Mouse (Mus musculus): Measurements from ENCODE around the gene Rps19.

The Rps19 gene

GRCm38 (mm10) chr7:24904070-24904483 is 19.9 kb downstream of the Rps19 start:
- DNase-seq, result peak; percentile 94

DNA sequence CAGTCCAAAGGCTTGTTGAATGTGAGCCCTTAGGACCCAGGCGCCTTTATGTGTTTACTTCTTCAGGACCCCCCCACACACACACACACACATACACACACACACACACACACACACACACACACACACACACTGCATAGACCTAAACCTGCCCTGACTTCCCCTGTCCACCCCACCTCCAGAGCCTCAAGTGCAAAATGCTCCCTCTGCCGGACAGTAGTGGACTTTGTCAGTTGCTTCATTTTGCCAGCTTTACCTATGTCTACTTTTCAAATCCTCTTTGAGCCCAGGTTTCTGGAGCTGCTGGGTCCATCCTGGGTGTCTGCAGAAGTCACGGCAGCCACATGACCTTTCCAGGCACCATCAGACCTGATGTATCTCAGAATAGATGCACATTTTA is 20.8 kb downstream of the Rps19 start:
- DNase-seq, result peak; percentile 47

GRCm38 (mm10) chr7:24906551-24906950 is 22.4 kb downstream of the Rps19 start:
- DNase-seq, result no peak

GRCm38 (mm10) chr7:24907211-24907748 is 23.1 kb downstream of the Rps19 start:
- no peak for DNase-seq

- DNase-seq, result no peak
Observed at GRCm38 (mm10) chr7:24912480-24912879, 28.3 kb downstream of the Rps19 start.

DNA sequence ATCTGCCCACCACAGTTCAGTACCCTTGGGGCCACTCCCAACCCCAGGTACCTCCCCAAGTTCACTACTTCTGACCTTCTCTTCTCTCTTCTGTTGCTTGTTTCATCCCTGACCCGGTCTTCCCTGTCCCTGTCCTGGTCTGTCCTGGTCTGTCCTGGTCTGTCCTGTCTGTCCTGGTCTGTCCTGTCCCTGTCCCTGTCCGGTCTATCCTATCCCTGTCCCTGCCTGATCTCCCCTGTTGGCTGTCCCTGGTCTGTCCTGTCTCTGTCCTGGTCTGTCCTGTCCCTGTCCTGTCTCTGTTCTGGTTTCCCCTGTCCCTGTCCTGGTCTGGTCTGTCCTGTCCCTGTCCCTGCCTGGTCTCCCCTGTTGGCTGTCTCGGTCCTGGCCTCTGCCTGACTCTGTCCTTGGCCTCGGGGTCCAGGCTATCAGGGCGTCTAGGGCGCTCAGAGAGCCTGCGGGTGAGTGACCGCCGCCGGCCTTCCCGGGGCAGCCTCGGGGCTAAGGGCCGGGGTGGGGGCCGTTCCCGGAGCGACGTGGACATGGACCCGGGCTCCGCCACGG is 34.7 kb downstream of the Rps19 start:
- DNase-seq, result no peak

DNA sequence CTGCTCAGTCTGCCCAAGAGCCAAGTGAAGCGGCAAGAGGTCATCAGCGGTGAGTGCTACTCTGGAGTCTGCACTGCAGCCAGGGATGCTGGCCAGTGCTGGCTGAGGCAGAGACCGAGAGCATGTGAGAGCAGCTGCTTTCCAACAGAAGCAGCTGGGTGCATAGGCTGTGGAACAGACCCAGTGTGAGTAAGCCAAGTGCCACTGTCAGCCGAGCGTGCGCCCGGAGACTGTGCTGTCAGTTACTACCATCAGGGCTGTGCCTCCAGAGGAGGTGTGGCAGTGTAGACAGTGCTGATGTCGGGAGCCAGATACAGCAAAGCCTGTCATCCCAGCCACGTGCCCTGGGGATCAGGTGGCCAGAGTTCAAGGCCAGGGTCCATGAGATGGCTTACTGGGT is 35.6 kb downstream of the Rps19 start:
- no peak for DNase-seq

DNA sequence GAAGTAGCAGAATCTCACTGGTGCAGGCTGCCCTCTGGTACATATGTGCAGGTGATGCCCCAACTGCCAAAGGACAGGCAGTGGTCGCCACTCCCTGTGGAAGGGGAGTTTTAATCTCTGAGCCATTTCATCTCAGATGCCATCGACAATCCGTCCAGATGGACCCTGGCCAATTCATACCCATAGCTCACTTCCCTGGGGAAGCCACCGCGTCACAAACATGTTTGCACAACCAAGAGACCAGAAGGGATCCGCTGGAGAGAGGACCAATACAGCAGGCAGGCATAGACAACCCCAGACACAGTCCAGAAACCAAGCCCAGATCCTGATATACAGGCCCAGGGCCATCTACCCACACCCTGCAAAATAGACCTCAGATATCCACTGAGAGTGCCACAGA is 46.3 kb downstream of the Rps19 start:
- DNase-seq, result no peak

- DNase-seq, result no peak
Observed at GRCm38 (mm10) chr7:24931651-24932050, 47.5 kb downstream of the Rps19 start.
